Mouse (Mus musculus) forebrain, embryonic 14.5 days (tissue): Measurements from ENCODE around the gene Scgb1b30. TPM values are rescaled to one million over a fixed set of nuclear protein-coding genes. Genes with fewer than 3 reads are reported as not detected.
"Not testable (repeated sequence)": the region's sequence is repeated elsewhere in the genome, so short reads cannot be mapped to it uniquely, and the experiment has no call there.

Experiments
- ATAC-seq: fragments of 200-750 bp; cut with Nextera tagmentation; 2 replicates; pipeline ENCODE4 v1.8.0; 2017; ENCODE audit warnings: mild to moderate bottlenecking, moderate library complexity
- DNase-seq: peaks from one replicate; pipeline ENCODE4 v3.0.0-alpha.2; 2015; ENCODE audit warnings: low spot score
- H3K27ac ChIP-seq: fragments of 300-500 bp; sonication (generic); 2 replicates; pipeline ENCODE4 v1.5.1; 2014; ENCODE audit warnings: low read depth, mild to moderate bottlenecking, control low read depth, low read length, moderate library complexity
- H3K27me3 ChIP-seq: fragments of 300-500 bp; sonication (generic); replicated peaks from 2 replicates; pipeline ENCODE4 v1.6.1; 2014; ENCODE audit warnings: low read length, control low read depth, mixed read lengths; ENCODE audit not compliant: control insufficient read depth, insufficient read depth
- H3K36me3 ChIP-seq: fragments of 300-500 bp; sonication (generic); 2 replicates; pipeline ENCODE4 v1.6.1; 2014; ENCODE audit warnings: low read length, control low read depth; ENCODE audit not compliant: control insufficient read depth, insufficient read depth
- H3K4me1 ChIP-seq: fragments of 300-500 bp; sonication (generic); 2 replicates; pipeline ENCODE4 v1.6.1; 2014; ENCODE audit warnings: antibody characterized with exemption, low read length, control low read depth; ENCODE audit not compliant: control insufficient read depth, insufficient read depth
- H3K4me2 ChIP-seq: fragments of 300-500 bp; sonication (generic); 2 replicates; pipeline ENCODE4 v1.6.1; 2014; ENCODE audit warnings: mild to moderate bottlenecking, control low read depth, low read length
- H3K4me3 ChIP-seq: fragments of 300-500 bp; sonication (generic); 2 replicates; pipeline ENCODE4 v1.5.1; 2014; ENCODE audit warnings: low read depth, low read length, control low read depth
- H3K9ac ChIP-seq: fragments of 300-500 bp; sonication (generic); 2 replicates; pipeline ENCODE4 v1.6.1; 2014; ENCODE audit warnings: mild to moderate bottlenecking, low read length, control low read depth, moderate library complexity
- H3K9me3 ChIP-seq: fragments of 300-500 bp; sonication (generic); replicated peaks from 2 replicates; pipeline ENCODE4 v1.6.1; 2016; ENCODE audit warnings: low read length, control low read depth, mixed read lengths; ENCODE audit not compliant: control insufficient read depth
- WGBS: fragments of 180-500 bp; shearing (Covaris S2); extraction: QIAGEN DNeasy Blood & Tissue Kit; methylation state at CpG from one replicate; pipeline ENCODE4 v1.1.7; 2014; 5-methylcytosine and 5-hydroxymethylcytosine counted together
- polyA plus RNA-seq: library from polyadenylated mRNA; unstranded; fragments of >200 nt; fragmentation: Nextera tagmentation; extraction: Ambion mirVana; gene quantifications from 2 replicates; pipeline ENCODE4 v1.2.1, GENCODE M21; 2014

Scgb1b30 gene
- polyA plus RNA-seq, result not detected in 2 replicates

DNA sequence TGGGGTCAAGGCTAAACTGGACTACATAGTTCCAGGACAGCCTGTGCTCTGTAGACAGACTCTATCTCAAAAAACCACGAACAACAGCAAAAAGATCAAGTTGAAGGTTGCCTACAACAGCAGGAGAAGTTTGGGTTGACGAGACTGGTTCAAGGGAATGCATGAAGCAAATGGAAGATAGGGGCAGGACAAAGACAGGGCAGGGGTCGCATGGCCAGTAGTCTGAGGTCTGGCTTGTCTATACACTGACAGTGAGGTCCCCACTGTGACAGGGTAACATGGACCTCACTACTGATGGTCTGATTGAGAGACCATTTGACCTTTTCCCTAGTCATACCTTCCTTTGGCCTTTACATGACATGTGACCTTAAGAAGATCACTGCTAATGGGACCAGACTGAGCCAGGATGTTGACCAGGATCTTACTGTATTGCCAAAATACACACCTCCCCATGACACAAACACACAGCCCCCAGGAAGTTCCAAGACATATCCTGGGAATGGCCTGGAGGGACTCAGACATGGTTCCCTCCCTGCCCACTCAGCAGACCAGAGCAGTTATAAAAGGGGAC, at the start of gene Scgb1b30:
TSS of gene Scgb1b30 (plus strand) at position 521 of the 571 bp plus-strand sequence.
- H3K9me3 ChIP-seq, result 0 out of 2 replicates have a peak, but pooled peaks cover 4% of the 10 kb centered on the region
- DNase-seq, result no peak
- H3K9ac ChIP-seq, result no peak within 1 kb of the TSS
- WGBS, result 69% methylated on average over 3 of the region's 3 CpGs
- H3K4me1 ChIP-seq, result no peaks in the 10 kb centered on the region
- no peak within 1 kb of the TSS for H3K27ac ChIP-seq
- no peak within 1 kb of the TSS for H3K4me2 ChIP-seq
- H3K4me3 ChIP-seq, result no peak within 1 kb of the TSS
- H3K36me3 ChIP-seq, result no peaks in the 10 kb centered on the region
- no peak for ATAC-seq
- H3K27me3 ChIP-seq, result no peaks in the 10 kb centered on the region

DNA sequence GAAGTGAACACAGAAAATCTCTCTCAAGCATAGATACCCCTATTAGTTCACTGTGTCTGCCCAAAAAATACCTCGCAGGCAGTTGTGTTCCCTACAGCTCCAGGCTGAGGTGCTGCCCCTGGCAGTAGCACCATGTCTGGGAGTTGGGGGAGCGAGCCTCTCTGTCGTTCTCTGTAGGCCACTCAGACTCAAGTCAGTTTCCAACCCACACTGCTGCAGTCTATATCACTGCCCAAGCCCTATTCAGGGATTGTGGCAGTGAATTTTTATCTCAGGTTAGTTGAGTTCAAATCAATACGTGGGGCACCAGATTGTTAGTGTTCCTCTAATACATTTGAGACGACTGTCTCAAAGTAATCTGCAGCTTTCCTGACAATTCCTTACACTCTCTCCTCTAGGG, 27.1 kb upstream of the Scgb1b30 start:
- H3K4me2 ChIP-seq, ATAC-seq, H3K27ac ChIP-seq, H3K9ac ChIP-seq, H3K36me3 ChIP-seq, H3K4me1 ChIP-seq, H3K4me3 ChIP-seq, DNase-seq, H3K27me3 ChIP-seq, H3K9me3 ChIP-seq: not testable (repeated sequence)
- 72% methylated on average over 5 of the region's 5 CpGs for WGBS

- no peak overlapping the region for H3K4me3 ChIP-seq
- H3K4me1 ChIP-seq, result no peaks in the 10 kb centered on the region
- no peak overlapping the region for H3K9ac ChIP-seq
- no peaks in the 10 kb centered on the region for H3K36me3 ChIP-seq
- no peak overlapping the region for H3K4me2 ChIP-seq
- no peak for ATAC-seq
- WGBS, result 79% methylated on average over 2 of the region's 2 CpGs
- no peaks in the 10 kb centered on the region for H3K27me3 ChIP-seq
- 0 out of 2 replicates have a peak, but pooled peaks cover 3% of the 10 kb centered on the region for H3K9me3 ChIP-seq
- H3K27ac ChIP-seq, result no peak overlapping the region
- DNase-seq, result no peak
Observed at GRCm38 (mm10) chr7:34100002-34100401, 4.8 kb downstream of the Scgb1b30 start.

DNA sequence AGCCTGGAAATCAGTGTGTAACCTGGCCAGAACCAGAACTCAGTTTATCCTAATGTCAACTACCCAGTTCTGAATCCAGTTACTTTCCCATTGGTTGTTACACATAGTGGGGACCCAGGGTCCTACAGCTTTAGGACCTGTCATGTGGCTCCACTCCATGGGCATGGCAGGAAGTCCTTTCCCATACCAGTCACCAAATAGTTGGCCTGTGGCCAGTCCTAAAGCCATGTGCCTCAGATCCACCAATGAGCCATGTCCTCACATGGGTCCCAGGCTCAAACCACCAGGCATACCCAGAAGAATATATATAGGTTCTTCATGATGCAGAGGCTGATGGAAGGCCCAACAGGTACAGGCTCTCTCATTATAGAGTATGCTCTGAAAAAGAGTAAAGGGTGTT, 6.0 kb downstream of the Scgb1b30 start:
- no peak for DNase-seq
- Histone ChIP-seq H3K27me3 (no peaks in the 10 kb centered on the region), H3K4me2 (no peak overlapping the region), H3K9ac (no peak overlapping the region), H3K4me1 (no peaks in the 10 kb centered on the region), H3K27ac (no peak overlapping the region), H3K36me3 (no peaks in the 10 kb centered on the region), H3K4me3 (no peak overlapping the region), H3K9me3 (no peaks in the 10 kb centered on the region)
- ATAC-seq, result no peak

DNA sequence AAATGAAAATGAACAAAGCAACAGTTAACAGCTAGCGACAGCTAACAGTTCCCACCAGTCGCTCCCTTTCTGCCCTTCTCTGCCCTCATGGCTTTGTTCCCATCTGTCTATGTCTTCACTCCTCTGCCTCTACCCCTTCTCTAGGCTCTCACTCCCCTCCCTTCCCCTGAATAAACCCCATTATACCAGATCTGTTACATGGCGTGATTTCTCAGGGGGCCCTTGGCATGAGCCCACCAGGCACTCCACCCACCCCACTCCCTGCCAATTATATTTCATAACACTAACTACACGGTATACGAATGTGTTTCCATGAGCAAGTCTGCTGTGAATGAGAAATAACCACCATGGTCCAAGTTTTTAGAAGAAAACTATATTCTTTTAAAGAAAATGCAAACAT, 14.0 kb downstream of the Scgb1b30 start:
- ATAC-seq (0 out of 2 replicates have a peak, but pooled peaks have one; percentile 46), DNase-seq (peak; percentile 9)
- no peaks in the 10 kb centered on the region for H3K4me1 ChIP-seq
- peaks cover 25% of the 10 kb centered on the region; the same call in 1 of the 2 replicates for H3K36me3 ChIP-seq
- no peaks in the 10 kb centered on the region for H3K27me3 ChIP-seq
- no peak overlapping the region for H3K27ac ChIP-seq
- H3K4me3 ChIP-seq, result no peak overlapping the region
- H3K9ac ChIP-seq, result no peak overlapping the region
- no peaks in the 10 kb centered on the region for H3K9me3 ChIP-seq
- H3K4me2 ChIP-seq, result no peak overlapping the region
- 64% methylated on average over 5 of the region's 5 CpGs for WGBS

- Histone ChIP-seq H3K27me3 (no peaks in the 10 kb centered on the region), H3K9ac (no peak overlapping the region), H3K36me3 (peaks cover 52% of the 10 kb centered on the region), H3K4me3 (no peak overlapping the region), H3K27ac (no peak overlapping the region), H3K4me2 (no peak overlapping the region), H3K9me3 (no peaks in the 10 kb centered on the region), H3K4me1 (no peaks in the 10 kb centered on the region; the same call in 1 of the 2 replicates)
- ATAC-seq (no peak), DNase-seq (peak; percentile 39)
- WGBS, result 58% methylated on average over 3 of the region's 3 CpGs
Observed at GRCm38 (mm10) chr7:34116601-34117000, 21.4 kb downstream of the Scgb1b30 start.

DNA sequence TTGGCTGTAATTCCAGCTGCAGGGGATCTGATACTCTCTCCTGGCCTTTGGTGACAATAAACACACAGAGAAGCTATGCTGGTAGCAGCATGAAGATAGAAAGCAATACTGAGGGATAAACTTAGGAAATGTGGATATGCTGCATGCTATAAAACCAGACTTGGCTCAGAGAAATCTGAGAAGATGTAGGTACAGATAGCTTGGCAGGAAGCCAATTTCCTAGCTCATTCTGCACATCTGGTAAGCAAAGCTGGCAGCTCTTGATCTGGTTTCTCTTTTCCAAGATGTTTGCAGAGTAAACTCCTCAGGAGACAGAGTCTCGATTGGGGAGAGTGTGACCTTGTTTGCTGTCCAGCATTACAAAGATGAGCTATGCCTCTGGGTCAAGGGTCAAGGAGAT, 25.4 kb downstream of the Scgb1b30 start:
- DNase-seq, ATAC-seq, H3K4me2 ChIP-seq, H3K4me1 ChIP-seq, H3K27me3 ChIP-seq, H3K9ac ChIP-seq, H3K9me3 ChIP-seq, H3K4me3 ChIP-seq, H3K27ac ChIP-seq: not testable (repeated sequence)
- WGBS, result 81% methylated on average over 1 of the region's 1 CpGs
- peaks cover 27% of the 10 kb centered on the region for H3K36me3 ChIP-seq

DNA sequence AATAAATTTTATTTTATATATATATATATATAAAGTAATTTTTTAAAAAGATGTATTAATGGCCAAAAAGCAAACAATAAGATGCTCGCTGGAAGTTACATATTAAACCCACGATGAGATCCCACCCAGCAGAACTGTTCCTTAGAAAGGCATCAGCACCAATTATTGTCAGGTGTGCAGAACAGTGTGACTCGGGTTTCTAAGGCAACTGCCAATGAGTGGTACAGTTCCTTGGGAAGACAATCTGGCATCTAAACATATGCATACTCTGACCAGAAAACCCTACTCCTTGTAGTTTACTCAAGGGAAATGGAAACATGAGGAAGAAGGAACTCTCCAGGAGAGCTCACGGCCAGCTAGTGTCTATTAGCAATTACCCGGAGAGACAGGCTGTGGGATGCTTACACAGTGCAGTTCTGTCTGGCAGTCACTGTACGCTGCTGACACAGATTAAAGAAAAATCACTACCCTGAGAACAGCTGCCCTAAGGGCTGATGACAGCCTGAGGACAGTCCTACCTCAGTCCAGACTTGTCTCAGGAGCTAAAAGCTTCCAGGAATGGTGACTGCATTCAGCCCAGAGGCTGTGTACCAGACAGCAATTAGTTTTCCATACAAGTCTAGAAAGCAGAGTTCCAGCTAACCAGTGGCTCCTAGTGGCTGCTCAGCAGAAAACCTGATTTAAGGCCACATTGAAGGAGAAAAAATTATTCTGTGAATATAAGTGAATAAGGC, 27.9 kb downstream of the Scgb1b30 start:
- Histone ChIP-seq H3K9me3 (no peaks in the 10 kb centered on the region), H3K9ac (no peak overlapping the region), H3K4me2 (no peak overlapping the region), H3K27me3 (no peaks in the 10 kb centered on the region), H3K4me1 (no peaks in the 10 kb centered on the region), H3K4me3 (no peak overlapping the region), H3K36me3 (peaks cover 14% of the 10 kb centered on the region), H3K27ac (no peak overlapping the region)
- DNase-seq, result peak; percentile 55
- WGBS, result 92% methylated on average over 6 of the region's 6 CpGs
- 0 out of 2 replicates have a peak, but pooled peaks have one; percentile 32 for ATAC-seq

DNA sequence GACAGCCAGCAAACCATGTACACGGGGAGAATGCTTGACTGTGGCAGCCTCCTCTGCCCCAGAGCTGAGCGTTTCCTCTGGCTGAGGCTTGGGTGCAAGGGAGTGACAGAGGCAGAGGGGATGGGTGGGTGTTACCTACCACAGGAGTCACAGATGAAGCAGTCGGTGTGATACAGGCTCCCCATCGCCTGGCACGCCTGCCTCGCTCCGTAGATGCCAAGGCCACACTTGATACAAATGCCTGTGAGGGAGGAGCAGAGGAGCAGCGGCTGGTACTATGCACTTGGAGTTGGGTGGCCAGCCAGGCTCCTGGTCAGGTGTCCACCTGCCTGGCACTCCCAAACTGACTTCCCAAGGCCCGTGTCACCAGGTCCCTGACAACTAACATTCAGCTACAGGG, 30.1 kb downstream of the Scgb1b30 start:
- H3K4me2 ChIP-seq, result no peak overlapping the region
- no peak overlapping the region for H3K27ac ChIP-seq
- DNase-seq (no peak), ATAC-seq (no peak)
- H3K4me3 ChIP-seq, result no peak overlapping the region
- no peaks in the 10 kb centered on the region for H3K27me3 ChIP-seq
- H3K4me1 ChIP-seq, result no peaks in the 10 kb centered on the region
- H3K9me3 ChIP-seq, result no peaks in the 10 kb centered on the region
- 0 out of 2 replicates have a peak, but pooled peaks cover 5% of the 10 kb centered on the region for H3K36me3 ChIP-seq
- H3K9ac ChIP-seq, result no peak overlapping the region
- 92% methylated on average over 9 of the region's 9 CpGs for WGBS
